Mouse (Mus musculus): ENCODE results near the gene Prkcz.
"Not testable (repeated sequence)": the region's sequence is repeated elsewhere in the genome, so short reads cannot be mapped to it uniquely, and the experiment has no call there.

The Prkcz gene

DNA sequence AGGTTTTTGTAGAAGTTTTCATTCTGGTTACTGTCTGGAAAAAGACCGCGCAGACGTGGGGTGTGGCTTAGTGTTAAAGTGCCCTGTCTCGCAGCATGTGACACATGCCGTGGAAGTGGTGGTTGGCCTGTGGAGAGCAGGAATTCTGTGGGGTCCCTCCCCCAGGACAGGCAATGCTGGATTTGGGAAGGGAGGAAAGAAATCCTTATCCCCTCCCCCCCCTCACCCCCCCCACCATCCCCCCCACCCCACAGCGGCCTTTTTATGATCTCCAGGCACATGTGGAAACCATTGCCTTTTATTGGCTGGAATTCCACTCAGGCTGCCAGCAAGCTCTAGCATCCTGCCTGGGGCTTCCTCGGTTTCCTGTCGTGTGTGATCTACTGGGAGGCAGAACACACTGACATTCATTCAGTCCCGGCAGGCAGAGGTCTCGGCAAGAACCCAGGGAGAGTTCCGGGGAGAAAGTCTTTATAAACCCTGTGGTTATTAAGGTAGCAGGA, 78.1 kb downstream of the Prkcz start:
- DNase-seq (ENCODE audit: low spot score): peak; percentile 33

GRCm38 (mm10) chr4:155282231-155282630, 78.9 kb downstream of the Prkcz start:
- no peak for DNase-seq (ENCODE audit: low spot score)

DNA sequence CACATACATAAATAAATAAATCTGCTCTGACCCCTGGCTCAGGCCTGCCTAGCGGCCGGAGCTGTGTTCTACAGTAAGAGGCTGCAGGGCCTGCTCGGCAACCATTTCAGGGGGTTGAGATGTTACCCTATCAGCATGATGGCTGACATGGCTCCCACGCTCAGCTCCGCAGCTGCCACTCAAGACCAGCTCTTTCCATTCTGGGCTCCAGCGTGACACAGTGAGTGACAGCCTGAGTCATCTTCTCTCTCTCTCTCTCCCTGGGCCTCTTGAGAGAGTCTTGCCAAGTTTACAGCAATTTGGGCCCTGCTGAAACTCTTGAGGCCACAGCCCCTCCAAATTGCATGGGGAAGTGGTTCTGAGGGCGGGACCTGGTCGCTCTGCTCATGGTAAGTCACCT, 79.5 kb downstream of the Prkcz start:
- DNase-seq (ENCODE audit: low spot score): no peak

DNA sequence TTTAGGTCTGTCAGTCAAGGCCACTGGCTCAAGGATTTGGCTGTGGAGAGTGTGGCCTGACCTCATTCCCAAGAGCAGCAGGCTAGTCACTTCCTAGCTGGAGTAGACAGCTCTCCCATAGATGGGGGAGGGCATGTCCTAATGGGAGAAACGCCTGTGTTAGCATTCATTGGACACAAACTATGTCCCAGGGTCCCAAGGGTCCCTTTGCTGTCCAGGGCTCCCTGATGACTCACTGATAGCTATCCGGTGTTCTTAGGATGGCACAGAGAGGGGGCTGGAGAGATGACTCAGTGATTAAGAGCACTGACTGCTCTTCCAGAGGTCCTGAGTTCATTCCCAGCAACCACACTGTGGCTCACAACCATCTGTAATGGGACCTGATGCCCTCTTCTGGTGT, 79.9 kb downstream of the Prkcz start:
- no peak for DNase-seq (ENCODE audit: low spot score)

GRCm38 (mm10) chr4:155280768-155281121, 80.4 kb downstream of the Prkcz start:
- no peak for DNase-seq (ENCODE audit: low spot score)

- DNase-seq (ENCODE audit: low spot score): peak; percentile 19
Observed at GRCm38 (mm10) chr4:155279926-155280767, 81.0 kb downstream of the Prkcz start.

DNA sequence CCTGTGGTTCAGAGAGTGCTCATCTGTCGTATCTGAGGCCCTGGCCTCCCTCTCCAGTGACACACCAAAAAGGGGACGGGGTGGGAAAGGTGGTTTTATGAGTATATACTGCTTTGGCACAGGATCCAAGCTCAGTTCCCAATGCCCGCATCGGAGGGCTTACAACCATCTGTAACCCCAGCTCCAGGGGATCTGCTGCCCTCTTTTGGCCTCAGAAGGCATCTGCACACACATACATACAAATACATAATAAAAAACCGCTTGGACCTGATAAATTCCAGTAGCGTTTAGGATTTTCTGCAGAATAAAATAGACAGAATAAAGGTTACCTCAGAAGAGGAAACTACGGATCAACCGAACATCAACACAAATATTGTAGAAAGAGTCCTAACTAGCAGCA, 82.1 kb downstream of the Prkcz start:
- DNase-seq (ENCODE audit: low spot score): no peak

GRCm38 (mm10) chr4:155277963-155278362, 83.2 kb downstream of the Prkcz start:
- DNase-seq (ENCODE audit: low spot score): no peak

- DNase-seq (ENCODE audit: low spot score): no peak
Observed at GRCm38 (mm10) chr4:155274851-155275250, 86.3 kb downstream of the Prkcz start.

DNA sequence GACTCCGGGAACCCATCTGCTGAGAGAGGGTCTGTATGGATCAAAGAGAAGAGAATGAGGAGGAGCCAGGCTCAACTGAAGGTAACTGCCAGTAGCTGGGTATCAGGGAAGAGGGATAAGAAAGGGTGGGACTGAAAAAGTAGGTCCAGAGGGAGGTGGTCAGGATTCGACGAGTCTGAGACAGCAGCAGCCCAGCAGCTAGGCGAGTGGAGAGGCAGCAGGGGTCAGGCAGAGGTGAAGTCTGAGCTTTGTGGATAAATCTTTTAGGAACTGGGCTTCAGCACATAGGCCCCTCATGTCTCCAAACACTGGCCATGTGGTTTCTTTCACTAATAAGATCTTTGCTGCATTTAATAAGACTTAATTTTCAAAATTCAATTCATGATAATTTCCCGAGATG, 86.7 kb downstream of the Prkcz start:
- no peak for DNase-seq (ENCODE audit: low spot score)

GRCm38 (mm10) chr4:155268382-155268781, 92.8 kb downstream of the Prkcz start:
- peak; percentile 77 for DNase-seq (ENCODE audit: low spot score)

GRCm38 (mm10) chr4:155267639-155268175, 93.5 kb downstream of the Prkcz start:
- no peak for DNase-seq (ENCODE audit: low spot score)

- peak; percentile 32 for DNase-seq (ENCODE audit: low spot score)
Observed at GRCm38 (mm10) chr4:155267047-155267543, 94.1 kb downstream of the Prkcz start.

DNA sequence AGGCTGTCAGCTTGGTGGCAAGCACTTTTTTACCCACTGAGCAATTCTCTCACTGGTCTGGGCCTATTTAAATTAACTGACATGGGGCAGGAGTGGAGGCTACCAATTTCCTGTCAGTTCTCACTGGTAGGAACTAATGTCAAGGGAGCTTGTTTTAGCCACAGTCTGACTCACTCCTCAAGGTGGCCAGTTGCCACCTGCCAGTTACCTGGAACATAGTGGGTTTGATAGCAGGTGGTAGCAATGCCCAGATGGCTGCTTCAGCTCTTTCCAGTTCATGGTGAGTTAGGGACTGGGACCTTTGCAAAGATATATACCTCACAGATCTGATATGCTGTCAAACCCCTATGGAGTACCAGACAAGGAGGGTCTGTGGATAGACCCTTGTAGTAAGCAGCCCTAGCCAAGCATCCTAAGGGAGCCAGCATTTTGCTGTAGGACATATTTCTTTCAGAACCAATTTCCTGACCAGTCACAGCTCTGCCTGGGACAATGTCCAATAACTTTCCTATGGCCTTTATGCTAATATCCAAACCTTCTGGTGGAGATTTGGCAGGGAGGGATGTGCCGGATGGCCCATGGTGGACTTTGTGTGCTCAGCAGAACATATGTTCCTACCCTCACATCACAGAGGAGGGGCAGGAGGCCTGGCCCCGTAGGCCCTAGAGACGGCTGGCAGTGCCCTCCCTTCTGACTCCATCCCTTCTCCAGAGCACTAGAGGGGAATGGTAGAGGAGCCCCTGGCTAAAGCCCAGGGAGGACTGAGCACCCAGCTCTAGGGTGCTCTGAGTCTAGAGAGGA, 96.4 kb downstream of the Prkcz start:
- DNase-seq (ENCODE audit: low spot score): no peak

GRCm38 (mm10) chr4:155252253-155252652, 108.9 kb downstream of the Prkcz start:
- no peak for DNase-seq (ENCODE audit: low spot score)

DNA sequence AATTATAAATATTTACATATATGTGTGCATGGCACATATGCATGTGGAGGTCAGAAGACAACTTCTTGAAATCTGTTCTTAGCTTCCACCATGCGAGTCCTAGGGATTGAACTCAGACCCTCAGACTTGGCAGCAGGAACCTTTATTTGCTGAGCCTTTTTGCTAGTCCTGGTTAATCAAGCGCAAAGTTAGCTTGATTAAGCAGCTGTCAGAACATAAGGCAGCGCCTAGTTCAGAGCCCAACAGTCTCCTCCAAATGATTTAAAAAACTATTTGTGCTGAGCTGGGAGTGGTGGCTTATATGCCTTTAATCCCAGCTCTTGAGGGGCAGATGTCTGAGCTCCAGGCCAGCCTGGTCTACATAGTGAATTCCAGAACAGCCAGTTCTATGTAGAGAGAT, 110.0 kb downstream of the Prkcz start:
- DNase-seq (ENCODE audit: low spot score): no peak

DNA sequence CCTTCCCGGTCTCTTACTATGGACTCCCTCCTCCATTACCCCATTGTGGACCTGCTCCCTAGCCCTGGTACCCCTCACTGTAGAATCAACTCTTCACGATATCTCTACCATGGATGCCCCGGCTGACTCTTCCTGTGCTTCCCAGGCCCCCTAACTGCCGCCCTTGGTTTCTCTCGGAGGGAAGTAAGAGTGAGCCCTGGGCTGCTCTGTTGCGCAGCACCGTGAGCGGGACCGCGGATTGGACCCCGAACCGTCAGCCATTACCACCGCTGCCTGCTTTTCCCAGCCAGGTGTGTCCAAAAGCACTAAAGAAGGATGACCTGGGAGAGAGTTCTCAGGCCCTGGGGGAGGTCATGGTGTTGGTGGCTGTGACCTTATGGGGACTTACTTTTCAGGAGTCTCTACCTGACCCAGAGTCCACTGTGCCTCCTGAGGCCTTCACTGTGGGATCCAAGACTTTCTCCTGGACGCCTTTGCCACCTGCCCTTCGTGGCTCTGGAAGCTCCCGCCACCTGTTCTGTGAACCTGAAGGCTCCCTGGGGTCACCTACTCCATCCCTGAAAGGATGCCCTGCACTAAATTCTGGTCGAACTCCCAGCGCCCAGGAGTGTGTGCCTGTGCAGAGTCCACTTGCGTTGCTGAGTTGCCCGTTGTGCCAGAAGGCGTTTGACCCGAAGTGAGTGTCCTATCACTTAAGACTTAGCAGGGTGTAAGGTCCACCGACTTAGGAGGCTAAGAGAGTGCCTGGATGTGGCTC, 110.6 kb downstream of the Prkcz start:
- DNase-seq (ENCODE audit: low spot score): no peak

DNA sequence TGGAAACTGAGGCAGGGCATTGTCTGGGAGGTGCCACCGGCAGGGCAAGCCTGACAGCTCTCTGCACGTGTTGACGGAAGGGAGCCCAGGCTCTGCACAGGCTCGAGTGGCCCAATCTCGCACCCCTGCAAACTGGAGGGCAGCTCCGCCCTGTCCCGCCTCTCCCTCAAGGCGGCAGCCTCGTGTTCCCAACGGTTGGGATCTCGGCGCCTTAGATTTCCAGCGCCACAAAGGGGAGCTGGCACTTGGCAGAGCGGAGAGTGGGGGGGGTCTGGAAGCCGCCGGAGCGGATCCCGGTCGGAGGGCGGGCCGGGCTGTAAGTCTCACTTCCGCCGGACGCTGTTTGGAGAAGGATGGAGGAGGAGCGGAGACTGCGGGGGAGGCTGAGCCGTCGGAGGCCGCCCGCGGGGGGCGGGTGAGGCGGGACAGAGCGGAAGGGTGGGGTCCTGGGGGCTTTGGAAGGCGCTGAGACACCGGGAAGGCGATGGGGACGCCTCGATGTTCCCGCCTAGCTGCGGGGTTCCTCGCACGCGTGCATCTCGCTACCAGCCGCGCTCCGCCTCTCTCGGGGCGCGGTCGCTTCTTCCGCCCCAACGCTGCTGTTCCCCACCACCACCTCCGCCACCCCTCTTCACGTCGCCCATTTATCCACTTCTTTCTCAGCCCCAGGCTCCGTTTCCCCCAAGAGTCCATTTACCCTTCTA, 111.4 kb downstream of the Prkcz start, which contains the start of gene Faap20:
TSS of gene Faap20 (plus strand) at position 155 of the 704 bp plus-strand sequence.
- peak; percentile 92 for DNase-seq (ENCODE audit: low spot score)

GRCm38 (mm10) chr4:155249257-155249647, 111.9 kb downstream of the Prkcz start:
- DNase-seq (ENCODE audit: low spot score): peak; percentile 93

DNA sequence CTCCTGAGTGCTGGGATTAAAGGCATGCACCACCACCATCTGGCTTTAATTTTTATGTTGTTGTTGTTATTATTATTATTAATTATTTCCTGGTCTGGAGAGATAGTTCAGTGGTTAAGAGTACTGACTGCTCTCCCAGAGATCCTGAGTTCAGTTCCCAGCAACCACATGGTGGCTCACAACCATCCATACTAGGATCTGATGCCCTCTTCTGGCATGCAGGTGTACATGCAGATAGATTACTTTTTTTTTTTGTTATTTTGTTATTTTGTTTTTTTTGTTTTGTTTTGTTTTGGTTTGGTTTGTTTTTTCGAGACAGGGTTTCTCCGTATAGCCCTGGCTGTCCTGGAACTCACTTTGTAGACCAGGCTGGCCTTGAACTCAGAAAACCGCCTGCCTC, 113.1 kb downstream of the Prkcz start:
- DNase-seq (ENCODE audit: low spot score): not testable (repeated sequence)

DNA sequence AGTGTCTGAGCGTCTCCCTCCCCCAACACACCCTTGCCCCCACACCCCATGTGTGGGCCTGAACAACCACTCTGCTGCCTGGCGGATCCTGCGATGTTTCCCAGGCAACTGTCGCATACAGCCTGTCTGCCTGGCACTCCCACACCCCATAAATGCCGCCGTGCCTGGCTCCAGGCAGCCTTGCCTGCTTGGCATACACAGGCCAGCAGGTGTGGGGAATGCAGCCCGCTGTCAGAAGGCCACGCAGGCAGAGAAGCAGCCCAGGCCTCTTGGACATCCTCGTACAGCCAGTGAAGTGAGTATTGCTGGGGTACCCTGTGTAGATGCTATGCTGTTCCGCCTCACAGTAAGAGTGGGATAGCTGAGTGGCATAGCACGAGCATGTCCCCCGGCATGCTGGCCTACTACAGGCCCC, 114.5 kb downstream of the Prkcz start:
- peak; percentile 47 for DNase-seq (ENCODE audit: low spot score)

All from urinary bladder, postnatal 14 days (tissue).